Mouse (Mus musculus) stomach, embryonic 16.5 days (tissue): ENCODE results near the gene Csf3. TPM values are rescaled to one million over a fixed set of nuclear protein-coding genes. Genes with fewer than 3 reads are reported as not detected.
A peak's percentile ranks its signal among the peaks of the same experiment; 100 is the strongest.

Experiments
- ATAC-seq: fragments of 200-750 bp; cut with Nextera tagmentation; 2 replicates; pipeline ENCODE4 v1.8.0; 2017; ENCODE audit warnings: moderate number of reproducible peaks, moderate TSS enrichment; ENCODE audit not compliant: insufficient read depth, low FRiP score
- H3K27ac ChIP-seq: fragments of 300-500 bp; sonication (generic); 2 replicates; pipeline ENCODE4 v1.5.1; 2014; ENCODE audit warnings: low read length
- H3K27me3 ChIP-seq: fragments of 300-500 bp; sonication (generic); 2 replicates; pipeline ENCODE4 v1.6.1; 2014; ENCODE audit warnings: low read length, control low read depth, mixed read lengths; ENCODE audit not compliant: control insufficient read depth, insufficient read depth
- H3K36me3 ChIP-seq: fragments of 300-500 bp; sonication (generic); 2 replicates; pipeline ENCODE4 v1.6.1; 2014; ENCODE audit warnings: low read length; ENCODE audit not compliant: control insufficient read depth, insufficient read depth
- H3K4me1 ChIP-seq: fragments of 300-500 bp; sonication (generic); 2 replicates; pipeline ENCODE4 v1.6.1; 2014; ENCODE audit warnings: low read length, control low read depth, mixed read lengths; ENCODE audit not compliant: control insufficient read depth, insufficient read depth
- H3K4me2 ChIP-seq: fragments of 300-500 bp; sonication (generic); 2 replicates; pipeline ENCODE4 v1.6.1; 2014; ENCODE audit warnings: low read depth, low read length, mixed read lengths
- H3K4me3 ChIP-seq: fragments of 300-500 bp; sonication (generic); replicated peaks from 2 replicates; pipeline ENCODE4 v1.5.1; 2014; ENCODE audit warnings: mild to moderate bottlenecking, low read length
- H3K9ac ChIP-seq: fragments of 300-500 bp; sonication (generic); 2 replicates; pipeline ENCODE4 v1.6.1; 2014; ENCODE audit warnings: low read length
- H3K9me3 ChIP-seq: fragments of 300-500 bp; sonication (generic); replicated peaks from 2 replicates; pipeline ENCODE4 v1.6.1; 2016; ENCODE audit warnings: low read length, control low read depth; ENCODE audit not compliant: control insufficient read depth
- WGBS: fragments of 180-500 bp; shearing (Covaris S2); extraction: QIAGEN DNeasy Blood & Tissue Kit; methylation state at CpG from one replicate; pipeline ENCODE4 v1.1.7; 2014; 5-methylcytosine and 5-hydroxymethylcytosine counted together
- polyA plus RNA-seq: library from polyadenylated mRNA; unstranded; fragments of >200 nt; fragmentation: Nextera tagmentation; extraction: Ambion mirVana; gene quantifications from 2 replicates; pipeline ENCODE4 v1.2.1, GENCODE M21; 2015

The Csf3 gene
- polyA plus RNA-seq, 1 experiment from 2014 or later, result not detected

DNA sequence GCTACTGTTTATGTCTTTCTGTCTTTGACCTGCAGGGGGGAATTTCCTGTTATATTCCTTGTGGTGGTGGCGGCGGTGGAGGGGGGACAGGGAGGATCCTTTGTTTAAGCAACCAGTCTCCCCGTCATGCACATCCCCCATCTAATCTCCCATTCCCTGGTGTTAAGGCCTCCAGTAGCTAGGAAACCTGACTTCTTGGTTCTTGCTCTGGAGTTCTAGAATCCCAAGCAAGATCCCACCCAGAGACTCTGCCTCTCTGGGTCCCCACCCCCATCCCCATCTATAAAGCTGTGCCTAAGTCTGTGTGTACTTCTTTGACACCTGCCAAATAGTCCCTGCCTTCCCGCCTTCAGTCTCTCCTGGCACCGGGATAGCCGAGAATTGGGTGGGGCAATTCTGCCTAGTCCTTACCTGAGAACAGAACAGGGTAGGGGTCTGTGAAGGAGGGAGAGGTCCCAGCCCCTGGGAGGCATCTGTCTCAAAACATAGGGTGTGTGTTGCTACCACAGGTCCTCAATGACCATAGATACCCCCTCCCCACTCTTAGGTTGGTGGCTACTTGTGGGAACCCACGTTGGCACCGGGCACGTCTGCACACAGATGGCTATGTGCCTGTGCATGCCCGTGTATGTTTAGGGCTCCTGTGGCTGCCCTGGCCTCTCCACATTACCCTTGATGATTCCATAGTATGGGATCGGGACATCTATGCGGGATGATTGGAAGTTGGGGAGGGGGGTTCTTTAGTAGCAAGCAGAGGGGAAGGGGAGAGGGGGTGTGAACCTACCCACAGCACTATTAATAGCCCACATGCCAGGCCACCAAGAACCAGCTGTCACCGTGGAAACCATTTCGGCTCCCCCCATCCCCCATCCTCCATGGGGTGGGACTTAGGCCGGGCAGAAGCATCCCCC lies 47.7 kb downstream of the Csf3 start:
- 0 out of 2 replicates have a peak overlapping the region, but pooled peaks have one; percentile 13 for H3K4me3 ChIP-seq
- no peak for ATAC-seq

DNA sequence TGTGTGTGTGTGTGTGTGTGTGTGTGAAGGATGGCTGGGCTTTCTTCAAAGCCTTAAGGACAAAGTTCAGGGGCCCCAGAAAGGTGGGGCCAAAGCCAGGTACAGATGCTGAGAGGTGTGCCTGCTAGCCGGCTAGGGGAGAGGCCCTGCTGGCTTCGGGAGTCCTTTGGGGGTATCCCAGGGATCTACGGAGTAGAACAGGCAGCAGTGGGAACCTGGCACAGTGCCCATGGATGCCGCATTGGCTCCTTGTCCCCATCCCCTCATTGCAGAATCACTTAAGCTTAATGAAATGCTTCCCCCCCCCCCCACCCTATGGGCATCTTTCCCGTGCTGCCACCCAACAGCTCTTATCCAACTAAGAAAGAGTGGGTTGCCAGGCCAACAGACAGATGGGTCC lies 48.7 kb downstream of the Csf3 start:
- Histone ChIP-seq H3K36me3 (no peaks in the 10 kb centered on the region), H3K27me3 (no peaks in the 10 kb centered on the region), H3K4me3 (no peak overlapping the region), H3K27ac (peak overlapping the region; percentile 96), H3K4me1 (peaks cover 96% of the 10 kb centered on the region), H3K9ac (peak overlapping the region; percentile 65; the same call in 1 of the 2 replicates), H3K4me2 (peak overlapping the region; percentile 56), H3K9me3 (no peaks in the 10 kb centered on the region)
- WGBS, result 32% methylated on average over 5 of the region's 5 CpGs
- no peak for ATAC-seq

More for the DNA sequence above, 47.7 kb downstream of the Csf3 start:
- Histone ChIP-seq H3K27me3 (no peaks in the 10 kb centered on the region), H3K27ac (peak overlapping the region; percentile 96), H3K36me3 (no peaks in the 10 kb centered on the region), H3K9me3 (no peaks in the 10 kb centered on the region), H3K4me2 (peak overlapping the region; percentile 56), H3K4me1 (peaks cover 96% of the 10 kb centered on the region), H3K9ac (peak overlapping the region; percentile 65)
- WGBS, result 19% methylated on average over 15 of the region's 15 CpGs

DNA sequence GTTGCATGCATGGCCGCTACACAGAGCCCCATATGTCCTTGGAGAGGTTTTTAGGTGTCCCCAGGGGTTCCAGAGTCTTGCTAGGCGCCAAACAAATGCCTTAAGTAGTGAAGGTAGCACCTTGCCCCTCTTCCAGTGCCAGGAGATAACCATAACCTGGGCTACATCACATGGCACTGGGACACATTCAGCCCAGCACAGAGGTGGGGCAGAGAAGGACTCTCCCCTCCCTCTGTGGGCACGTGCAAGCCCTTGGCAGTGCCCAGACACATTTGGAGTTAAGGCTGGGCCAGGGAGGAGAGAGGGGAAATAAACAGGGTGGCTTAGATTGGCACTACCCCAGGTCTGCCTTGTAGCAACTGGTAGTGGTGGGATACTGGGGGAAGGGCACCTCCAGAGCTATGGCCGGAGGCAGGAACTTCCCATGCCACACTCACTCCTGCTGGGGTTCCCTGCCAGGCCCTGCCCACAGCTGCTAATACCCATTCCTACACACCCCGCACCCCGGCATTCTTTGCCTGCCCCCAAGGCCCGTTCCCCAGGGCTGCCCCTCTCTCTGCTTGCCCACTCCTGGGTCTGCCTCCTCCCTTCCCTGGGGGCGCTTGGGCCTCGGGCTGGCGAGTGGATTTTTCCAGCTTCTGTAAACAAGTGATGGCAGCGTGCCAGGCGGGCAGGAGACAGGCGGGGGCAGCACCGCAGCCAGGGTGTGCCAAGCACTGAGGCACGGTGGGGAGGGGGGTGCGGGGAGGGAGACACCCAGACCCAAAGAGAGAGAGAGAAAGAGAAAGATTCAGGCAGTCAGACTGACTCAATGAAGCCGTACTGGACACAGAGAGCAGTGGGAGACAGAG lies 49.5 kb downstream of the Csf3 start:
- H3K4me2 ChIP-seq, result peak overlapping the region; percentile 36
- peak overlapping the region; percentile 65 for H3K9ac ChIP-seq
- WGBS, result 22% methylated on average over 17 of the region's 17 CpGs
- no peaks in the 10 kb centered on the region for H3K9me3 ChIP-seq
- peak overlapping the region; percentile 10; the same call in 1 of the 2 replicates for H3K4me3 ChIP-seq
- peak overlapping the region; percentile 96 for H3K27ac ChIP-seq
- ATAC-seq, result peak; percentile 27; the same call in 1 of the 2 replicates
- no peaks in the 10 kb centered on the region for H3K36me3 ChIP-seq
- H3K27me3 ChIP-seq, result no peaks in the 10 kb centered on the region
- peaks cover 91% of the 10 kb centered on the region for H3K4me1 ChIP-seq

DNA sequence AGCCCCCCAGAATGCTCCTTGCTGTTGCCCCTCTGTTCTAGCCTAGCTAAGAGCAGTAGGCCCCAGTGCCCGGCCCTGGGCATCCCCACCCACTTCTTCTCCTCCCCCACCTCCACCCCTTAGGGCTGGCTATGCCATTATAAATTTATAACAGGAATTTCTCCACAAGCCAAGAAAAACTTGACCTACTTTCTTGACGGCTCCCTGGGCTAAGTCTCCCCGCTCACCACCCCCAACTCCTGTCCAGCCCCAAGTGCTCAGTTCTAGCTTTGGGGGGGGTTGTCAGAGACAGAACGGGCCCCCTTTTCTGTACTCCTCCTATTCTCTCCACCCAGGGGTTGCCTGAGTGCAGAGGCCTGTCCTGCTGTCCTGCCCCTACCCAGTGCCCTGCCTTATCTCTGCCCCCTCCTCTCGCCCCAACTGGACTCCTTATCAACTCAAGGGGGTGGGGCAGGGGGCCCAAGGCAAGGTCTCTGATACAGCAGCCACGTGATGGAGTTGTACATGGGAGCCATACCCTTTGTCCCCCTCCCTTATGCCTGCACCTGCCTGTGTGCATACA lies 50.2 kb downstream of the Csf3 start:
- Histone ChIP-seq H3K36me3 (no peaks in the 10 kb centered on the region), H3K27me3 (no peaks in the 10 kb centered on the region), H3K9me3 (no peaks in the 10 kb centered on the region), H3K4me2 (peak overlapping the region; percentile 36), H3K9ac (peak overlapping the region; percentile 65), H3K4me1 (peaks cover 84% of the 10 kb centered on the region), H3K27ac (peak overlapping the region; percentile 96), H3K4me3 (peak overlapping the region; percentile 10; the same call in 1 of the 2 replicates)
- ATAC-seq, result peak; percentile 75
- 22% methylated on average over 6 of the region's 6 CpGs for WGBS

DNA sequence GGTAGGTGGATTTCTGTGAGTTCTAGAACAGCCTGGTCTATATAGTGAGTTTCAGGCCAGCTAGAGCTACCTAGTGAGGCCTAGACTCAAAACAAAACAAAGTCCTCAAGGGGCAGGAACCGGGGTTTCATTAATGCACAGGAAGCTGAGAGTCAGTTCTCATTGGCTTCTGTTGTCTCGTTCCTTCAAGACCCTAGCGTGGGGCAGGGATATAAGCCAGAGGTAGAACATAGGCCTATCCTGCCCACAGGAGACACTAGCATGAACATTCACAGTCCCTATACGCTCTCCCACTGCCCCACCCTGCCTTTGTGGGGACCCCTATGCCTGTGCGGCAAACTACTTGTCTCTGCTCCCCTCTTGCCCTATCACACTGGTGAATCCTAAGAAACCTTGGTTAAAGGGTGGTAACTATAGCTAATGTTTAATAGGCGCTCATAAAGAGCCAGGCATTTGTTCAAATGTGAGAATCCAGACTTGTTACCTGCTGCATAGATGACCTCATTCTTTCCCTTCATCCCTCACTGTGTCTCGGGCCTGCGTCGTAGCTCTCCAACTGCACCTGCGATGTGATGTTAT lies 51.6 kb downstream of the Csf3 start:
- Histone ChIP-seq H3K27ac (peak overlapping the region; percentile 96), H3K27me3 (no peaks in the 10 kb centered on the region), H3K9me3 (no peaks in the 10 kb centered on the region), H3K36me3 (no peaks in the 10 kb centered on the region), H3K4me2 (0 out of 2 replicates have a peak overlapping the region, but pooled peaks have one; percentile 36), H3K9ac (peak overlapping the region; percentile 46), H3K4me1 (peaks cover 72% of the 10 kb centered on the region), H3K4me3 (no peak overlapping the region)
- ATAC-seq, result no peak
- WGBS, result 78% methylated on average over 10 of the region's 10 CpGs

Other genes starting within 250 kb of the Csf3 start
- gene Ikzf3, start 155.2 kb upstream of the Csf3 start, polyA plus RNA-seq, result 0.31 and 0.54 TPM in 2 replicates
- gene Zpbp2, start 150.2 kb upstream of the Csf3 start, polyA plus RNA-seq, result 0.18 and 0.19 TPM in 2 replicates
- gene Ormdl3, start 113.9 kb upstream of the Csf3 start, polyA plus RNA-seq, result 56.8 and 61.0 TPM in 2 replicates
- not detected in 2 replicates for gene Lrrc3c, start 103.0 kb upstream of the Csf3 start, polyA plus RNA-seq
- gene Gm12355, start 75.6 kb upstream of the Csf3 start, polyA plus RNA-seq, result 0.39 and 1.6 TPM in 2 replicates
- not detected in 2 replicates for gene Gsdma3, start 74.9 kb upstream of the Csf3 start, polyA plus RNA-seq
- gene Gsdma2, start 54.5 kb upstream of the Csf3 start, polyA plus RNA-seq, result 0.45 and 0.87 TPM in 2 replicates
- 3.7 and 8.3 TPM in 2 replicates for gene Gsdma, start 36.9 kb upstream of the Csf3 start, polyA plus RNA-seq
- 147 and 157 TPM in 2 replicates for gene Psmd3, start 18.7 kb upstream of the Csf3 start, polyA plus RNA-seq
- gene Med24, start 28.2 kb downstream of the Csf3 start, polyA plus RNA-seq, result 42.2 and 44.2 TPM in 2 replicates
- gene Thra, start 39.4 kb downstream of the Csf3 start, polyA plus RNA-seq, result 32.9 and 37.8 TPM in 2 replicates
- 2.6 and 4.1 TPM in 2 replicates for gene Nr1d1, start 74.1 kb downstream of the Csf3 start, polyA plus RNA-seq
- 18.0 and 18.4 TPM in 2 replicates for gene Msl1, start 94.3 kb downstream of the Csf3 start, polyA plus RNA-seq
- 25.1 and 26.3 TPM in 2 replicates for gene Casc3, start 103.6 kb downstream of the Csf3 start, polyA plus RNA-seq
- gene Rapgefl1, start 135.5 kb downstream of the Csf3 start, polyA plus RNA-seq, result 6.5 and 7.8 TPM in 2 replicates
- 5.0 and 5.3 TPM in 2 replicates for gene Wipf2, start 162.4 kb downstream of the Csf3 start, polyA plus RNA-seq
- 26.9 and 28.1 TPM in 2 replicates for gene Cdc6, start 206.5 kb downstream of the Csf3 start, polyA plus RNA-seq
- gene Rara, start 226.6 kb downstream of the Csf3 start, polyA plus RNA-seq, result 28.8 and 30.1 TPM in 2 replicates